Mouse (Mus musculus) monocyte, adult 5-6 weeks (primary cell): Measurements from ENCODE around the gene Tmem198b. TPM values are rescaled to one million over a fixed set of nuclear protein-coding genes. Genes with fewer than 3 reads are reported as not detected.

Source experiments
- ATAC-seq: fragments of 153-309, 156-312 bp; replicated peaks from 2 replicates; pipeline ENCODE4 v1.8.0; 2017; ENCODE audit warnings: mild to moderate bottlenecking; ENCODE audit not compliant: low TSS enrichment, insufficient number of reproducible peaks, severe bottlenecking, poor library complexity, low FRiP score
- total RNA-seq: library from RNA; stranded (forward); fragments of 200-1000, 200-491, 200-594 nt; gene quantifications from 3 replicates; pipeline ENCODE4 v1.2.3, GENCODE M21; 2017

Tmem198b gene
- total RNA-seq, 1 experiment from 2014 or later: 1.1 TPM

- ATAC-seq: no peak
Measured at GRCm38 (mm10) chr10:128803361-128803760, 809 bp downstream of the Tmem198b start.

GRCm38 (mm10) chr10:128802956-128803355, 1.2 kb downstream of the Tmem198b start:
- no peak for ATAC-seq

- no peak for ATAC-seq
Measured at GRCm38 (mm10) chr10:128801981-128802495, 2.1 kb downstream of the Tmem198b start.

GRCm38 (mm10) chr10:128798676-128799075, 5.5 kb downstream of the Tmem198b start:
- ATAC-seq: no peak

GRCm38 (mm10) chr10:128795581-128795980, 8.6 kb downstream of the Tmem198b start:
- no peak for ATAC-seq

- ATAC-seq: no peak
Measured at GRCm38 (mm10) chr10:128794391-128794790, 9.8 kb downstream of the Tmem198b start.

- ATAC-seq: no peak
Measured at GRCm38 (mm10) chr10:128793258-128793657, 10.9 kb downstream of the Tmem198b start.

- ATAC-seq: no peak
Measured at GRCm38 (mm10) chr10:128792041-128792440, 12.1 kb downstream of the Tmem198b start.

GRCm38 (mm10) chr10:128790398-128791124, 13.6 kb downstream of the Tmem198b start, which contains the start of gene Mmp19:
TSS of gene Mmp19 (plus strand) at chr10:128790910.
- ATAC-seq: no peak

- ATAC-seq: 0 out of 2 replicates have a peak, but pooled peaks have one; percentile 41
Measured at GRCm38 (mm10) chr10:128780200-128780599, 24.0 kb downstream of the Tmem198b start.

- peak; percentile 88 for ATAC-seq
Measured at GRCm38 (mm10) chr10:128779011-128779795, 25.0 kb downstream of the Tmem198b start.

- ATAC-seq: no peak
Measured at GRCm38 (mm10) chr10:128778441-128778840, 25.7 kb downstream of the Tmem198b start.

- ATAC-seq: no peak
Measured at GRCm38 (mm10) chr10:128773685-128774084, 30.5 kb downstream of the Tmem198b start.

- ATAC-seq: no peak
Measured at GRCm38 (mm10) chr10:128772895-128773294, 31.3 kb downstream of the Tmem198b start.

Other genes starting within 250 kb of the Tmem198b start
- gene Pa2g4, start 238.4 kb downstream of the Tmem198b start, total RNA-seq: 37.2 to 74.1 TPM (median 47.8 TPM) in 3 replicates
- 1.4 to 3.3 TPM (median 2.8 TPM) in 3 replicates for gene Erbb3, start 214.7 kb downstream of the Tmem198b start, total RNA-seq
- gene Rps26, start 177.6 kb downstream of the Tmem198b start, total RNA-seq: 224 to 301 TPM (median 295 TPM) in 3 replicates
- not detected in 3 replicates for gene Ikzf4, start 158.4 kb downstream of the Tmem198b start, total RNA-seq
- 4.6 to 10.7 TPM (median 6.1 TPM) in 3 replicates for gene Suox, start 130.3 kb downstream of the Tmem198b start, total RNA-seq
- 64.1 to 81.0 TPM (median 72.7 TPM) in 3 replicates for gene Rab5b, start 108.1 kb downstream of the Tmem198b start, total RNA-seq
- gene Pmel, start 100.2 kb downstream of the Tmem198b start, total RNA-seq: not detected in 3 replicates
- gene Cdk2, start 99.3 kb downstream of the Tmem198b start, total RNA-seq: 14.5 to 21.4 TPM (median 19.5 TPM) in 3 replicates
- gene Dgka, start 59.5 kb downstream of the Tmem198b start, total RNA-seq: 68.7 to 107 TPM (median 86.0 TPM) in 3 replicates
- gene Pym1, start 56.5 kb downstream of the Tmem198b start, total RNA-seq: 30.7 to 38.7 TPM (median 34.9 TPM) in 3 replicates
- gene Mmp19, start 13.5 kb downstream of the Tmem198b start, total RNA-seq: 0.53 to 10.5 TPM (median 2.5 TPM) in 3 replicates
- gene Dnajc14, start 308 bp downstream of the Tmem198b start, total RNA-seq: 73.0 to 91.5 TPM (median 73.5 TPM) in 3 replicates
- 151 to 244 TPM (median 182 TPM) in 3 replicates for gene Sarnp, start 13.0 kb upstream of the Tmem198b start, total RNA-seq
- gene Ormdl2, start 17.3 kb upstream of the Tmem198b start, total RNA-seq: 72.1 to 86.7 TPM (median 76.6 TPM) in 3 replicates
- 0.57 to 3.8 TPM (median 1.8 TPM) in 3 replicates for gene Gdf11, start 87.3 kb upstream of the Tmem198b start, total RNA-seq
- gene Cd63, start 96.6 kb upstream of the Tmem198b start, total RNA-seq: 12.1 to 26.5 TPM (median 22.9 TPM) in 3 replicates
- gene Rdh5, start 118.5 kb upstream of the Tmem198b start, total RNA-seq: 1.5 to 7.6 TPM in 2 of 3 replicates, not detected in the other
- gene Bloc1s1, start 119.7 kb upstream of the Tmem198b start, total RNA-seq: 110 to 127 TPM (median 111 TPM) in 3 replicates
- gene Itga7, start 129.4 kb upstream of the Tmem198b start, total RNA-seq: 0.19 to 0.53 TPM in 2 of 3 replicates, not detected in the other
- not detected in 3 replicates for gene Mettl7b, start 156.6 kb upstream of the Tmem198b start, total RNA-seq
- not detected in 3 replicates for gene Olfr9, start 185.1 kb upstream of the Tmem198b start, total RNA-seq
- not detected in 3 replicates for gene Olfr763, start 206.4 kb upstream of the Tmem198b start, total RNA-seq
- not detected in 3 replicates for gene Olfr764-ps1, start 235.5 kb upstream of the Tmem198b start, total RNA-seq
- not detected in 3 replicates for gene Olfr765, start 245.6 kb upstream of the Tmem198b start, total RNA-seq